Mouse (Mus musculus): ENCODE data around the gene 4930558K02Rik.

4930558K02Rik gene

GRCm38 (mm10) chr1:161998781-161999180 lies 19.3 kb upstream of the 4930558K02Rik start:
- no peak for DNase-seq (ENCODE audit: low read depth, low spot score)

- DNase-seq (ENCODE audit: low read depth, low spot score): no peak
Observed at GRCm38 (mm10) chr1:161992389-161992788, 13.0 kb upstream of the 4930558K02Rik start.

GRCm38 (mm10) chr1:161991846-161992245 lies 12.4 kb upstream of the 4930558K02Rik start:
- no peak for DNase-seq (ENCODE audit: low read depth, low spot score)

- no peak for DNase-seq (ENCODE audit: low read depth, low spot score)
Observed at GRCm38 (mm10) chr1:161990684-161991578, 11.5 kb upstream of the 4930558K02Rik start.

GRCm38 (mm10) chr1:161983979-161984566 lies 4.6 kb upstream of the 4930558K02Rik start:
- peak; percentile 44 for DNase-seq (ENCODE audit: low read depth, low spot score)

GRCm38 (mm10) chr1:161983451-161983850 lies 4.0 kb upstream of the 4930558K02Rik start:
- DNase-seq (ENCODE audit: low read depth, low spot score): no peak

GRCm38 (mm10) chr1:161980626-161981298 lies 1.3 kb upstream of the 4930558K02Rik start:
- no peak for DNase-seq (ENCODE audit: low read depth, low spot score)

GRCm38 (mm10) chr1:161980046-161980445 lies 610 bp upstream of the 4930558K02Rik start:
- peak; percentile 56 for DNase-seq (ENCODE audit: low read depth, low spot score)

- DNase-seq (ENCODE audit: low read depth, low spot score): no peak
Observed at GRCm38 (mm10) chr1:161978173-161978700, 1.2 kb downstream of the 4930558K02Rik start.

GRCm38 (mm10) chr1:161977331-161977730 lies 2.1 kb downstream of the 4930558K02Rik start:
- no peak for DNase-seq (ENCODE audit: low read depth, low spot score)

- peak; percentile 95 for DNase-seq (ENCODE audit: low read depth, low spot score)
Observed at GRCm38 (mm10) chr1:161976255-161977182, 2.9 kb downstream of the 4930558K02Rik start.

GRCm38 (mm10) chr1:161972233-161972632 lies 7.2 kb downstream of the 4930558K02Rik start:
- no peak for DNase-seq (ENCODE audit: low read depth, low spot score)

GRCm38 (mm10) chr1:161970874-161971273 lies 8.6 kb downstream of the 4930558K02Rik start:
- no peak for DNase-seq (ENCODE audit: low read depth, low spot score)

GRCm38 (mm10) chr1:161968589-161969407 lies 10.6 kb downstream of the 4930558K02Rik start, which contains the start of gene Pigc:
TSS of gene Pigc (plus strand) at chr1:161969186.
- DNase-seq (ENCODE audit: low read depth, low spot score): peak; percentile 98

- DNase-seq (ENCODE audit: low read depth, low spot score): no peak
Observed at GRCm38 (mm10) chr1:161967936-161968335, 11.5 kb downstream of the 4930558K02Rik start.

- peak; percentile 59 for DNase-seq (ENCODE audit: low read depth, low spot score)
Observed at GRCm38 (mm10) chr1:161962465-161963377, 16.7 kb downstream of the 4930558K02Rik start.

- DNase-seq (ENCODE audit: low read depth, low spot score): no peak
Observed at GRCm38 (mm10) chr1:161957964-161958950, 21.2 kb downstream of the 4930558K02Rik start.

GRCm38 (mm10) chr1:161955846-161956245 lies 23.6 kb downstream of the 4930558K02Rik start:
- DNase-seq (ENCODE audit: low read depth, low spot score): no peak
